Mouse (Mus musculus) intestine, embryonic 15.5 days (tissue): ENCODE results near the gene Ccnt1. TPM values are rescaled to one million over a fixed set of nuclear protein-coding genes. Genes with fewer than 3 reads are reported as not detected.

Experiments
- polyA plus RNA-seq: library from polyadenylated mRNA; unstranded; fragments of >200 nt; fragmentation: Nextera tagmentation; extraction: Ambion mirVana; gene quantifications from 2 replicates; pipeline ENCODE4 v1.2.1, GENCODE M21; 2015

Ccnt1 gene
- polyA plus RNA-seq, 1 experiment from 2014 or later = 44.9 TPM

Other genes with a start within 250 kb of the Ccnt1 start
- not detected in 2 replicates for gene Olfr284, start 229.9 kb downstream of the Ccnt1 start, polyA plus RNA-seq
- gene Olfr283, start 190.0 kb downstream of the Ccnt1 start, polyA plus RNA-seq = not detected in 2 replicates
- not detected in 2 replicates for gene Olfr282, start 139.7 kb downstream of the Ccnt1 start, polyA plus RNA-seq
- gene Olfr281, start 118.3 kb downstream of the Ccnt1 start, polyA plus RNA-seq = not detected in 2 replicates
- not detected in 2 replicates for gene OR5BS1P, start 101.0 kb downstream of the Ccnt1 start, polyA plus RNA-seq
- 0.23 TPM in 1 of 2 replicates, not detected in the other for gene Lalba, start 88.2 kb downstream of the Ccnt1 start, polyA plus RNA-seq
- not detected in 2 replicates for gene Olfr279, start 78.5 kb downstream of the Ccnt1 start, polyA plus RNA-seq
- 81.4 and 86.7 TPM in 2 replicates for gene Kansl2, start 36.7 kb downstream of the Ccnt1 start, polyA plus RNA-seq
- 0.77 TPM in 1 of 2 replicates, not detected in the other for gene 4930415O20Rik, start 81 bp upstream of the Ccnt1 start, polyA plus RNA-seq
- gene Adcy6, start 39.2 kb upstream of the Ccnt1 start, polyA plus RNA-seq = 21.4 and 23.0 TPM in 2 replicates
- 24.9 and 26.7 TPM in 2 replicates for gene Cacnb3, start 59.9 kb upstream of the Ccnt1 start, polyA plus RNA-seq
- 23.3 and 23.7 TPM in 2 replicates for gene Ddx23, start 92.0 kb upstream of the Ccnt1 start, polyA plus RNA-seq
- gene Rnd1, start 106.5 kb upstream of the Ccnt1 start, polyA plus RNA-seq = 0.97 and 1.1 TPM in 2 replicates
- gene Ccdc65, start 137.3 kb upstream of the Ccnt1 start, polyA plus RNA-seq = 0.67 and 0.92 TPM in 2 replicates
- 68.0 and 117 TPM in 2 replicates for gene Fkbp11, start 157.3 kb upstream of the Ccnt1 start, polyA plus RNA-seq
- gene Arf3, start 192.3 kb upstream of the Ccnt1 start, polyA plus RNA-seq = 39.8 and 43.6 TPM in 2 replicates
- not detected in 2 replicates for gene Wnt10b, start 207.2 kb upstream of the Ccnt1 start, polyA plus RNA-seq
- gene Wnt1, start 218.9 kb upstream of the Ccnt1 start, polyA plus RNA-seq = not detected in 2 replicates
- gene Ddn, start 238.6 kb upstream of the Ccnt1 start, polyA plus RNA-seq = not detected in 2 replicates